Mouse (Mus musculus) C2C12 (cell line): ENCODE data around the gene Pms2.

Experiments used
- CTCF ChIP-seq: IDR thresholded peaks from one replicate; pipeline ENCODE4 v1.5.1; 2011; ENCODE audit not compliant: control insufficient read depth, insufficient read depth, insufficient read length
- MAX ChIP-seq: IDR thresholded peaks from one replicate; pipeline ENCODE4 v1.6.1; 2011; ENCODE audit warnings: mild to moderate bottlenecking, control low read depth
- MYOD1 ChIP-seq: IDR thresholded peaks from one replicate; pipeline ENCODE4 v1.6.1; 2011; ENCODE audit warnings: low read depth; ENCODE audit not compliant: control insufficient read depth, insufficient read length
- MYOG ChIP-seq: IDR thresholded peaks from one replicate; pipeline ENCODE4 v1.6.1; 2011; ENCODE audit not compliant: control insufficient read depth, insufficient read length; ENCODE audit errors: extremely low read depth
- USF1 ChIP-seq: IDR thresholded peaks from one replicate; pipeline ENCODE4 v1.6.1; 2011; ENCODE audit warnings: low read depth, mild to moderate bottlenecking, control low read depth, moderate library complexity

DNA sequence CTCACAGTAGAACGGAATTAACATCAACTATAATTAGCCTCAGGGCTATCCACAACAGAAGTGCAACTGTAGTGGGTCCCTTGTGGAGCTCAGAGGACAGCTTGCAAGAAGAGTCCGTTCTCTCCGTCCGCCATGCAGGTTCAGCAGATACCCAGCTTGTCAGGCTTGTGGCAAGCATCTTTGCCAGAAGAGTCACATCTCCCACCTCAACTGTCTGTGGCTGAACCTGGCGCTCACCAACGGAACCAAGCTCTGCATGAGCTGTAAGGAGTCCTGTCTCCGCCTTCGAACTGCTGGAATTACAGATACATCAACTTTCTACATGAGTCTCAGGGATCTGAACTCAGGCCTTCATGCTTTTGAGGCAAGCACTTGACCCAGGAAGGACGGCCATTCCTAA lies 26.4 kb downstream of the Pms2 start:
- TF ChIP-seq CTCF, result no peak
- no peak for TF ChIP-seq USF1
- TF ChIP-seq MAX, result no peak
- TF ChIP-seq MYOD1, result no peak
- TF ChIP-seq MYOG, result no peak
